Mouse (Mus musculus) C2C12 (cell line): ENCODE data around the gene Fkbp5. TPM values are rescaled to one million over a fixed set of nuclear protein-coding genes. Genes with fewer than 3 reads are reported as not detected.
A peak's percentile ranks its signal among the peaks of the same experiment; 100 is the strongest.

Experiments used
- H3K27me3 ChIP-seq: one replicate; pipeline ENCODE4 v1.6.1; 2011; ENCODE audit not compliant: control insufficient read depth, insufficient read depth, insufficient read length
- H3K36me3 ChIP-seq: one replicate; pipeline ENCODE4 v1.6.1; 2011; ENCODE audit not compliant: control insufficient read depth, insufficient read depth
- H3K4me3 ChIP-seq: one replicate; pipeline ENCODE4 v1.5.1; 2011; ENCODE audit warnings: mild to moderate bottlenecking, control low read depth; ENCODE audit not compliant: poor library complexity, insufficient read depth, severe bottlenecking
- H3K79me2 ChIP-seq: one replicate; pipeline ENCODE4 v1.6.1; 2011; ENCODE audit not compliant: control insufficient read depth, insufficient read depth
- H3K79me3 ChIP-seq: one replicate; pipeline ENCODE4 v1.6.1; 2011; ENCODE audit warnings: low read depth, control low read depth
- H3ac ChIP-seq: one replicate; pipeline ENCODE3; 2011; ENCODE audit warnings: low read depth; ENCODE audit not compliant: control insufficient read depth, insufficient read length
- CEBPB ChIP-seq: IDR thresholded peaks from one replicate; pipeline ENCODE4 v1.6.1; 2011; ENCODE audit warnings: low read depth, mild to moderate bottlenecking, control low read depth, moderate library complexity
- CTCF ChIP-seq: IDR thresholded peaks from one replicate; pipeline ENCODE4 v1.5.1; 2011; ENCODE audit not compliant: control insufficient read depth, insufficient read depth, insufficient read length
- FOSL1 ChIP-seq: IDR thresholded peaks from one replicate; pipeline ENCODE4 v1.8.0; 2011; ENCODE audit warnings: mild to moderate bottlenecking, low read length; ENCODE audit not compliant: poor library complexity, insufficient read depth, severe bottlenecking
- MAX ChIP-seq: IDR thresholded peaks from one replicate; pipeline ENCODE4 v1.6.1; 2011; ENCODE audit warnings: mild to moderate bottlenecking, control low read depth
- MYOD1 ChIP-seq: IDR thresholded peaks from one replicate; pipeline ENCODE4 v1.6.1; 2011; ENCODE audit warnings: low read depth; ENCODE audit not compliant: control insufficient read depth, insufficient read length
- MYOG ChIP-seq: IDR thresholded peaks from one replicate; pipeline ENCODE4 v1.6.1; 2011; ENCODE audit not compliant: control insufficient read depth, insufficient read length; ENCODE audit errors: extremely low read depth
- USF1 ChIP-seq: IDR thresholded peaks from one replicate; pipeline ENCODE4 v1.6.1; 2011; ENCODE audit warnings: low read depth, mild to moderate bottlenecking, control low read depth, moderate library complexity
- polyA plus RNA-seq: library from polyadenylated mRNA; unstranded; fragments of >200 nt; fragmentation: generic; extraction: Trizol; gene quantifications from one replicate; pipeline ENCODE4 v1.2.1, GENCODE M21; 2012; ENCODE audit warnings: missing spikeins

The Fkbp5 gene
- polyA plus RNA-seq, 1 experiment: 24.4 TPM

GRCm38 (mm10) chr17:28524831-28525430 is 7.6 kb upstream of the Fkbp5 start:
- H3K4me3 ChIP-seq: no peak overlapping the region
- H3ac ChIP-seq: no peak overlapping the region
- H3K79me3 ChIP-seq: no peaks in the 10 kb centered on the region
- TF ChIP-seq CTCF (no peak), USF1 (no peak), MAX (no peak), MYOD1 (no peak), CEBPB (no peak), FOSL1 (no peak), MYOG (no peak)
- H3K36me3 ChIP-seq: no peaks in the 10 kb centered on the region
- no peaks in the 10 kb centered on the region for H3K79me2 ChIP-seq
- H3K27me3 ChIP-seq: no peaks in the 10 kb centered on the region

- Histone ChIP-seq H3ac (no peak overlapping the region), H3K79me3 (no peaks in the 10 kb centered on the region), H3K36me3 (no peaks in the 10 kb centered on the region), H3K79me2 (no peaks in the 10 kb centered on the region), H3K27me3 (no peaks in the 10 kb centered on the region), H3K4me3 (no peak overlapping the region)
- TF ChIP-seq MYOD1 (no peak), MYOG (no peak), USF1 (no peak), MAX (no peak), CTCF (no peak), FOSL1 (no peak), CEBPB (no peak)
Observed at GRCm38 (mm10) chr17:28524009-28524695, 6.8 kb upstream of the Fkbp5 start.

GRCm38 (mm10) chr17:28523355-28524008 is 6.2 kb upstream of the Fkbp5 start:
- no peaks in the 10 kb centered on the region for H3K79me2 ChIP-seq
- H3K36me3 ChIP-seq: no peaks in the 10 kb centered on the region
- H3K27me3 ChIP-seq: no peaks in the 10 kb centered on the region
- no peaks in the 10 kb centered on the region for H3K79me3 ChIP-seq
- peak overlapping the region; percentile 42 for H3ac ChIP-seq
- TF ChIP-seq FOSL1 (no peak), MYOD1 (no peak), CEBPB (no peak), MAX (no peak), MYOG (no peak), USF1 (no peak), CTCF (no peak)
- peak overlapping the region; percentile 43 for H3K4me3 ChIP-seq

- TF ChIP-seq CEBPB (no peak), CTCF (no peak), FOSL1 (no peak), MYOD1 (no peak), MYOG (no peak), USF1 (no peak), MAX (no peak)
- Histone ChIP-seq H3K4me3 (peak overlapping the region; percentile 43), H3ac (peak overlapping the region; percentile 56), H3K79me3 (no peaks in the 10 kb centered on the region), H3K79me2 (no peaks in the 10 kb centered on the region), H3K36me3 (no peaks in the 10 kb centered on the region), H3K27me3 (no peaks in the 10 kb centered on the region)
Observed at GRCm38 (mm10) chr17:28522623-28523354, 5.5 kb upstream of the Fkbp5 start.

- H3ac ChIP-seq: no peak overlapping the region
- H3K4me3 ChIP-seq: peak overlapping the region; percentile 43
- H3K79me2 ChIP-seq: no peaks in the 10 kb centered on the region
- H3K79me3 ChIP-seq: no peaks in the 10 kb centered on the region
- no peaks in the 10 kb centered on the region for H3K36me3 ChIP-seq
- no peaks in the 10 kb centered on the region for H3K27me3 ChIP-seq
- TF ChIP-seq FOSL1 (no peak), CTCF (no peak), MAX (no peak), MYOD1 (no peak), MYOG (no peak), USF1 (no peak), CEBPB (no peak)
Observed at GRCm38 (mm10) chr17:28521920-28522319, 4.6 kb upstream of the Fkbp5 start.
